In the genomic region with DNA sequence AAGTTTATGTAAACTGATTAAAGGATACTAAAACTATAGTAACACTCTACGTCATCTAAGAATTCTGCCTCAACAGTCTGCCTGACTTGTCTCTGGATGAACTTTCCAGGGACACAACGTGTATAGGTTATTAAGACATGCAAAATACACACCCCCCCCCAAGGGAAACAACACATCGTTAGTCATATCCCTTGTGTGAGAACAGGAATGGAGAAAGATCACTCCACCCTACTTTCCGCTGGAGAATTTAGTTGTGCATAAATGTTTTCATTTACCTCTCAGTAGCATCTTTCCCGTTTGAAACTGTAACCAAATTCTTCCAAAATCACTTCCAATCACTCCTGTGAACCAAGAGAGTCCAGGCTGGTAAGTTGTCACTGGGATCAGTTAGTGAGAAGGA, we compare ENCODE assay signal across 38 mouse cellular contexts. TPM values are rescaled to one million over a fixed set of nuclear protein-coding genes. Genes with fewer than 3 reads are reported as not detected.
"Had no signal": no experiment of that assay in that cellular context is flagged by ENCODE, and none has a peak within 500 bp of the region (broad histone marks: within the 10 kb centered on the region; RNA-seq: fewer than 3 reads in every experiment).

Gene Olfr651, plus strand, starts transcription at position 301 of the 400 bp plus-strand sequence.

- ATAC-seq: forebrain, embryonic 13.5 days; forebrain, embryonic 14.5 days; forebrain, embryonic 15.5 days; forebrain, embryonic 16.5 days; forebrain, postnatal 0 days had no signal

- H3K9me3 ChIP-seq: embryonic facial prominence, embryonic 12.5 days; embryonic facial prominence, embryonic 13.5 days; embryonic facial prominence, embryonic 15.5 days; forebrain, embryonic 10.5 days; forebrain, embryonic 12.5 days; forebrain, embryonic 13.5 days; forebrain, embryonic 15.5 days; heart, embryonic 10.5 days had no signal

- H3K9ac ChIP-seq: embryonic facial prominence, embryonic 12.5 days; embryonic facial prominence, embryonic 13.5 days; embryonic facial prominence, embryonic 15.5 days; forebrain, embryonic 12.5 days; forebrain, embryonic 13.5 days; forebrain, embryonic 15.5 days; forebrain, postnatal 0 days had no signal

- H3K27ac ChIP-seq: embryonic facial prominence, embryonic 12.5 days; embryonic facial prominence, embryonic 13.5 days; embryonic facial prominence, embryonic 15.5 days; forebrain, embryonic 10.5 days; forebrain, embryonic 12.5 days; forebrain, embryonic 13.5 days; forebrain, embryonic 15.5 days; gastrocnemius, adult 2 months; heart, adult 2 months; heart, embryonic 10.5 days had no signal

- H3K4me3 ChIP-seq: embryonic facial prominence, embryonic 12.5 days; embryonic facial prominence, embryonic 13.5 days; embryonic facial prominence, embryonic 15.5 days; erythroblast, embryonic 14.5 days; forebrain, embryonic 10.5 days; forebrain, embryonic 12.5 days; forebrain, embryonic 13.5 days; forebrain, embryonic 15.5 days; gastrocnemius, adult 2 months; heart, adult 2 months; heart, embryonic 10.5 days had no signal

- H3K27me3 ChIP-seq: embryonic facial prominence, embryonic 12.5 days; embryonic facial prominence, embryonic 13.5 days; embryonic facial prominence, embryonic 15.5 days; forebrain, embryonic 12.5 days; forebrain, embryonic 13.5 days; forebrain, embryonic 15.5 days had no signal

- H3K4me2 ChIP-seq: embryonic facial prominence, embryonic 12.5 days; embryonic facial prominence, embryonic 13.5 days; embryonic facial prominence, embryonic 15.5 days; forebrain, embryonic 12.5 days; forebrain, embryonic 13.5 days; forebrain, embryonic 15.5 days had no signal

- H3K36me3 ChIP-seq: embryonic facial prominence, embryonic 12.5 days; embryonic facial prominence, embryonic 13.5 days; embryonic facial prominence, embryonic 15.5 days; forebrain, embryonic 10.5 days; forebrain, embryonic 12.5 days; forebrain, embryonic 15.5 days; heart, embryonic 10.5 days had no signal

- H3K4me1 ChIP-seq: embryonic facial prominence, embryonic 12.5 days; embryonic facial prominence, embryonic 13.5 days; embryonic facial prominence, embryonic 15.5 days; forebrain, embryonic 10.5 days; forebrain, embryonic 12.5 days; forebrain, embryonic 13.5 days; forebrain, embryonic 15.5 days; heart, embryonic 10.5 days had no signal

- DNase-seq: cerebellum, adult 8-10 months; cerebellum, adult 9-10 months; cerebellum, adult 9-11 months; cerebellum, postnatal 10 days; cerebellum, postnatal 14 days; cerebellum, postnatal 25 days; cerebellum, postnatal 36 days; embryo, embryonic 11 days; forebrain, postnatal 0 days; gastrocnemius, adult 2 months; gastrocnemius, postnatal 10 days; gastrocnemius, postnatal 14 days; gastrocnemius, postnatal 25 days; heart, adult 11 months; heart, adult 18-20 months; heart, adult 2 months had no signal

RNA-seq across cellular contexts. Expression of gene Olfr651, which starts in this region (rescaled TPM):
- total RNA-seq: common myeloid progenitor, adult 5-6 weeks; forebrain, postnatal 0 days; gastrocnemius, adult 18-20 months; gastrocnemius, adult 2 months; gastrocnemius, adult 8-10 months; gastrocnemius, postnatal 10 days; gastrocnemius, postnatal 14 days; gastrocnemius, postnatal 25 days; gastrocnemius, postnatal 4 days; granulocyte monocyte progenitor cell, adult 5-6 weeks; heart, adult 18-20 months; heart, adult 2 months; heart, adult 8-10 months had no signal
- polyA plus RNA-seq: cortical plate, adult 2 months; embryonic facial prominence, embryonic 11.5 days; embryonic facial prominence, embryonic 12.5 days; embryonic facial prominence, embryonic 13.5 days; embryonic facial prominence, embryonic 15.5 days; erythroblast, embryonic 14.5 days; forebrain, embryonic 10.5 days; forebrain, embryonic 11.5 days; forebrain, embryonic 12.5 days; forebrain, embryonic 13.5 days; forebrain, embryonic 14.5 days; forebrain, embryonic 15.5 days; forebrain, embryonic 16.5 days; forebrain, postnatal 0 days; frontal cortex, adult 2 months; gonadal fat pad, adult 2 months; heart, adult 2 months; heart, embryonic 10.5 days had no signal
